Mouse (Mus musculus) left cerebral cortex, postnatal 10 days (tissue): ENCODE results near the gene Kyat3. TPM values are rescaled to one million over a fixed set of nuclear protein-coding genes. Genes with fewer than 3 reads are reported as not detected.

Experiments
- total RNA-seq, 2 experiments: library from RNA; stranded (reverse); gene quantifications; 2 replicates each; pipeline ENCODE4 v1.2.3; 2021

Kyat3 gene
- total RNA-seq, 2 experiments from 2014 or later: 3.2 to 3.7 TPM

Other genes with a start within 250 kb of the Kyat3 start
- 1 to 10 TPM; 1.0 to 1.5 TPM for gene Gbp5, start 207.1 kb upstream of the Kyat3 start, total RNA-seq
- 1 to 10 TPM; 3.4 to 3.8 TPM for gene Gbp7, start 170.7 kb upstream of the Kyat3 start, total RNA-seq
- gene Gbp3, start 141.0 kb upstream of the Kyat3 start, total RNA-seq: 1 to 10 TPM; 4.2 TPM
- gene Gbp2b, start 106.2 kb upstream of the Kyat3 start, total RNA-seq: not detected
- gene Gbp2, start 80.4 kb upstream of the Kyat3 start, total RNA-seq: 1 to 10 TPM; 1.0 to 1.4 TPM
- gene Gtf2b, start 64.0 kb downstream of the Kyat3 start, total RNA-seq: 10 to 100 TPM; 35.1 to 40.0 TPM
- gene Pkn2, start 181.0 kb downstream of the Kyat3 start, total RNA-seq: 10 to 100 TPM; 24.3 to 24.8 TPM